Mouse (Mus musculus): ENCODE measurements around the gene Utp18. TPM values are rescaled to one million over a fixed set of nuclear protein-coding genes. Genes with fewer than 3 reads are reported as not detected.
"Not testable (repeated sequence)": the region's sequence is repeated elsewhere in the genome, so short reads cannot be mapped to it uniquely, and the experiment has no call there.

Gene Utp18
- 37.4 and 40.6 TPM in 2 replicates for polyA plus RNA-seq (2014; fragmentation: Nextera tagmentation; extraction: Ambion mirVana)

DNA sequence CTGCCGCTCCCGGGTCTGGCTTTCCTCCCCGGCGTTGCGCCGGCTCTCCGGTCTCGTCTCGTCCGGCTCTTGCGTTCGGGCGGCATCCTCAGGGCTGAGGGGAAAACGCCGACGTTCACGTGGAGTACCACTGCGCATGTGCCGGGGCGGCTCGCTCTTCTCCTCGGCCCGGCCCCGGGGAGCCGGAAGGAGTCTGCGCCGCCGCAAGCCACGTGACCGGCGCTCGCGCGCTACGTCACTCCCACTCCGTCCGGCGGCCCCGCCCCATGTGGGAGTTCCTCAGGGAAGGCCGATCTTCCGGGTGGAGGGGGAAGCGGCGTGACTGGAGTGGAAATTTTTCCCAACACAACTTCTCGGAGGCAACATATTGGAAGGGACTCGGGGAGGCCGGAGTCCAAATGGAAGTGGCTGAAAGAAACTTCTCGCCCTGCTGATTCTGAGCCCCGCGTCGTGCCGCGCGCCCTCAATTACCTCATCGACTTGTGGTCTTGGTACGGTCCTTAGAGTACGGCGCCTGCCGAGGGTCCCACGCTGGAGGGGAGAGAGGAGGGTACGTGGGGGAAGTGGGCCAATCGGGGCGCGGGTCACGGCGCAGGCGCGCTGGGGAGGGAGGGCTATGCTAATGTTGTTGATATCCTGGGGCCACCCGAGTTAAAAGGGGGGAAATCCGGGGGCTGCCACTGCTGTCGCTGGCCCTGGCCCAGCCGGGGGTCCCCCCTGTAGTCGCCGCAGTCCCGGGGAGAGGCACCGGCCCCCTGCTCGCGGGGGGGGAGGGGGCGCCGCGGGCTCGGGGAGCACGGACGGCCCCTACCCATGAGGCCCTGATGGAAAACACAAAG is at the start of gene Utp18, which contains the start of gene Mbtd1:
Utp18 (minus strand) TSS at position 195 of the 839 bp plus-strand sequence.
Mbtd1 (plus strand) TSS at position 281 of the 839 bp plus-strand sequence.
- H3K4me3 ChIP-seq (ENCODE audit: low read length), result peak within 1 kb of the TSS; percentile 99
- ATAC-seq (ENCODE audit: low FRiP score, low TSS enrichment), result peak; percentile 97
- H3K4me2 ChIP-seq (replicated peaks; ENCODE audit: low read depth, low read length), result peak within 1 kb of the TSS; percentile 60
- peaks cover 17% of the 10 kb centered on the region for H3K4me1 ChIP-seq (ENCODE audit: control insufficient read depth, insufficient read depth, low read length)
- H3K27me3 ChIP-seq (ENCODE audit: control insufficient read depth, insufficient read depth, low read length), result no peaks in the 10 kb centered on the region
- WGBS, result under 1% methylated on average over 63 of the region's 83 CpGs
- peak within 1 kb of the TSS; percentile 87 for H3K27ac ChIP-seq (ENCODE audit: low read depth, low read length)
- no peaks in the 10 kb centered on the region for H3K9me3 ChIP-seq (ENCODE audit: control insufficient read depth, low read length)
- H3K36me3 ChIP-seq (ENCODE audit: control insufficient read depth, insufficient read depth, low read length), result peaks cover 10% of the 10 kb centered on the region; the same call in 1 of the 2 replicates
- peak within 1 kb of the TSS; percentile 94 for H3K9ac ChIP-seq (ENCODE audit: low read depth, low read length)

- Histone ChIP-seq H3K27ac (ENCODE audit: low read depth, low read length) (no peak overlapping the region), H3K9ac (ENCODE audit: low read depth, low read length) (no peak overlapping the region), H3K4me2 (replicated peaks; ENCODE audit: low read depth, low read length) (no peak overlapping the region), H3K4me3 (ENCODE audit: low read length) (no peak overlapping the region), H3K36me3 (ENCODE audit: control insufficient read depth, insufficient read depth, low read length) (peaks cover 68% of the 10 kb centered on the region), H3K27me3 (ENCODE audit: control insufficient read depth, insufficient read depth, low read length) (no peaks in the 10 kb centered on the region), H3K4me1 (ENCODE audit: control insufficient read depth, insufficient read depth, low read length) (no peaks in the 10 kb centered on the region), H3K9me3 (ENCODE audit: control insufficient read depth, low read length) (no peaks in the 10 kb centered on the region)
- ATAC-seq (ENCODE audit: low FRiP score, low TSS enrichment), result no peak
Observed at GRCm38 (mm10) chr11:93929106-93929505, 43.5 kb upstream of the Utp18 start.

- not testable (repeated sequence) for H3K9ac ChIP-seq (ENCODE audit: low read depth, low read length); H3K27ac ChIP-seq (ENCODE audit: low read depth, low read length); H3K27me3 ChIP-seq (ENCODE audit: control insufficient read depth, insufficient read depth, low read length); H3K4me2 ChIP-seq (replicated peaks; ENCODE audit: low read depth, low read length); H3K4me1 ChIP-seq (ENCODE audit: control insufficient read depth, insufficient read depth, low read length); ATAC-seq (ENCODE audit: low FRiP score, low TSS enrichment); H3K9me3 ChIP-seq (ENCODE audit: control insufficient read depth, low read length); H3K4me3 ChIP-seq (ENCODE audit: low read length)
- WGBS, result 94% methylated on average over 2 of the region's 2 CpGs
- H3K36me3 ChIP-seq (ENCODE audit: control insufficient read depth, insufficient read depth, low read length), result peaks cover 80% of the 10 kb centered on the region
Observed at GRCm38 (mm10) chr11:93915019-93915418, 29.5 kb upstream of the Utp18 start.

- Histone ChIP-seq H3K4me3 (ENCODE audit: low read length) (no peak overlapping the region), H3K9me3 (ENCODE audit: control insufficient read depth, low read length) (no peaks in the 10 kb centered on the region), H3K4me2 (replicated peaks; ENCODE audit: low read depth, low read length) (no peak overlapping the region), H3K4me1 (ENCODE audit: control insufficient read depth, insufficient read depth, low read length) (no peaks in the 10 kb centered on the region), H3K9ac (ENCODE audit: low read depth, low read length) (no peak overlapping the region), H3K27ac (ENCODE audit: low read depth, low read length) (no peak overlapping the region), H3K27me3 (ENCODE audit: control insufficient read depth, insufficient read depth, low read length) (no peaks in the 10 kb centered on the region), H3K36me3 (ENCODE audit: control insufficient read depth, insufficient read depth, low read length) (peaks cover 79% of the 10 kb centered on the region)
- ATAC-seq (ENCODE audit: low FRiP score, low TSS enrichment), result no peak
- WGBS, result 88% methylated on average over 3 of the region's 3 CpGs
Observed at GRCm38 (mm10) chr11:93911603-93912002, 26.0 kb upstream of the Utp18 start.

DNA sequence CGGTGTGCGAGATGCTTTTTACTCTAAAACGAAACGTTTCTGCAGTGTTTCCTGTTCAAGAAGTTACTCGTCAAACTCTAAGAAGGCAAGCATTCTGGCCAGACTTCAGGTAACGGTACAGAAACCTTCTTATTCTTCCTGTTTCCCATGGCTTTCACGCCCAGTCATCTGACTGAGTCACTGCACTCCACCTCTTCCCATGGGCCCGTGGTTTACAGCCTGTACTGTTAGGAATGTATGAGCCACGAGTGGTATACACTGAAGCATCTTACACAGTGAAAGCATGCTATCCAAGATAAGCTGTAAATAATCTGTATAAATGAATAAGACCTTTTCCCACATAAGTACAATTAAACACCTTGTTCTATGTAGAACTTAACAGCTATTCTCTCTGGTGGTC is 23.3 kb upstream of the Utp18 start:
- H3K4me3 ChIP-seq (ENCODE audit: low read length), result no peak overlapping the region
- no peaks in the 10 kb centered on the region for H3K4me1 ChIP-seq (ENCODE audit: control insufficient read depth, insufficient read depth, low read length)
- no peak overlapping the region for H3K4me2 ChIP-seq (replicated peaks; ENCODE audit: low read depth, low read length)
- H3K27me3 ChIP-seq (ENCODE audit: control insufficient read depth, insufficient read depth, low read length), result no peaks in the 10 kb centered on the region
- no peak for ATAC-seq (ENCODE audit: low FRiP score, low TSS enrichment)
- H3K27ac ChIP-seq (ENCODE audit: low read depth, low read length), result no peak overlapping the region
- no peak overlapping the region for H3K9ac ChIP-seq (ENCODE audit: low read depth, low read length)
- 90% methylated on average over 9 of the region's 9 CpGs for WGBS
- H3K9me3 ChIP-seq (ENCODE audit: control insufficient read depth, low read length), result no peaks in the 10 kb centered on the region
- peaks cover 79% of the 10 kb centered on the region for H3K36me3 ChIP-seq (ENCODE audit: control insufficient read depth, insufficient read depth, low read length)

- Histone ChIP-seq H3K4me3 (ENCODE audit: low read length) (no peak overlapping the region), H3K4me1 (ENCODE audit: control insufficient read depth, insufficient read depth, low read length) (no peaks in the 10 kb centered on the region), H3K36me3 (ENCODE audit: control insufficient read depth, insufficient read depth, low read length) (peaks cover 73% of the 10 kb centered on the region), H3K4me2 (replicated peaks; ENCODE audit: low read depth, low read length) (no peak overlapping the region), H3K9ac (ENCODE audit: low read depth, low read length) (no peak overlapping the region), H3K9me3 (ENCODE audit: control insufficient read depth, low read length) (no peaks in the 10 kb centered on the region), H3K27me3 (ENCODE audit: control insufficient read depth, insufficient read depth, low read length) (no peaks in the 10 kb centered on the region), H3K27ac (ENCODE audit: low read depth, low read length) (no peak overlapping the region)
- no peak for ATAC-seq (ENCODE audit: low FRiP score, low TSS enrichment)
- 89% methylated on average over 3 of the region's 3 CpGs for WGBS
Observed at GRCm38 (mm10) chr11:93907839-93908238, 22.3 kb upstream of the Utp18 start.

DNA sequence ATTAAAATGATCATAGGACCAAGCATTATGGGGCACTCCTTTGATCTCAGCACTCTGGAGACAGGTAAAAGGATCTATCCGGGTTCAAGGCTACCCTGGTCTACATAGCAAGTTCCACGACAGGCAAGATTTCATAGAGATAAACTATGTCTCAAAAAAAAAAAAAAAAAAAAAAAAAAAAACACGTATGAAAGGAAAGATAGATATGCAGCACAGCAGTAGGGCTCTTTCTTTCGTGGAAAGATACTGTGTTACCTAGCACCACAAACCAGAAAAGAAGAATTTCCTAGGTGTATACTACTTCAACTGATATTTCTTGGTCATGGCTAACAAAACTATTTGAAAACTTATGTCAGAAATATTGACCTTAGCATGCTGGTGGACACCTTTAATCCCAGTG is 21.3 kb upstream of the Utp18 start:
- Histone ChIP-seq H3K27me3 (ENCODE audit: control insufficient read depth, insufficient read depth, low read length) (no peaks in the 10 kb centered on the region), H3K4me1 (ENCODE audit: control insufficient read depth, insufficient read depth, low read length) (no peaks in the 10 kb centered on the region), H3K4me2 (replicated peaks; ENCODE audit: low read depth, low read length) (no peak overlapping the region), H3K9me3 (ENCODE audit: control insufficient read depth, low read length) (no peaks in the 10 kb centered on the region), H3K36me3 (ENCODE audit: control insufficient read depth, insufficient read depth, low read length) (peaks cover 65% of the 10 kb centered on the region), H3K4me3 (ENCODE audit: low read length) (no peak overlapping the region), H3K27ac (ENCODE audit: low read depth, low read length) (no peak overlapping the region), H3K9ac (ENCODE audit: low read depth, low read length) (no peak overlapping the region)
- 92% methylated on average over 4 of the region's 4 CpGs for WGBS
- no peak for ATAC-seq (ENCODE audit: low FRiP score, low TSS enrichment)

DNA sequence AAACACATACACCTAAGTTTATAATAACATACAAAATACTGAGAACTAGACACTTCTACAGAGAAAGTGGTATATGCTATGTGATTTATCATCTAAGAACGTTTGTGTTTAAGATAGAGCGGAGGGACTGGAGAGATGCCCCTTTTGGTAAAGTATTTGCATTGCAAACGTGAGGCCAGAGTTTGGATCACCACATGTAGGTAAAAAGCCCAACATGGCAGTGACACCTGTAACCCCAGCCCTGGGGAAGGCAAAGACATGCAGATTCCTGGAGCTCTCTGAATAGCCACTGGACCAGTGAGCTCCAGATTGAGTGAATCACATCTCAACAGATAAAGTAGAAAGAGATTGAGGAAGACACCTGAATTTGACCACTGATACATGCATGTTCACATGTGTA is 12.2 kb upstream of the Utp18 start:
- ATAC-seq (ENCODE audit: low FRiP score, low TSS enrichment), result no peak
- 81% methylated on average over 3 of the region's 3 CpGs for WGBS
- H3K27me3 ChIP-seq (ENCODE audit: control insufficient read depth, insufficient read depth, low read length), result no peaks in the 10 kb centered on the region
- H3K36me3 ChIP-seq (ENCODE audit: control insufficient read depth, insufficient read depth, low read length), result peaks cover 15% of the 10 kb centered on the region
- no peak overlapping the region for H3K27ac ChIP-seq (ENCODE audit: low read depth, low read length)
- H3K4me3 ChIP-seq (ENCODE audit: low read length), result no peak overlapping the region
- H3K9ac ChIP-seq (ENCODE audit: low read depth, low read length), result no peak overlapping the region
- H3K4me2 ChIP-seq (replicated peaks; ENCODE audit: low read depth, low read length), result no peak overlapping the region
- no peaks in the 10 kb centered on the region for H3K4me1 ChIP-seq (ENCODE audit: control insufficient read depth, insufficient read depth, low read length)
- no peaks in the 10 kb centered on the region for H3K9me3 ChIP-seq (ENCODE audit: control insufficient read depth, low read length)

DNA sequence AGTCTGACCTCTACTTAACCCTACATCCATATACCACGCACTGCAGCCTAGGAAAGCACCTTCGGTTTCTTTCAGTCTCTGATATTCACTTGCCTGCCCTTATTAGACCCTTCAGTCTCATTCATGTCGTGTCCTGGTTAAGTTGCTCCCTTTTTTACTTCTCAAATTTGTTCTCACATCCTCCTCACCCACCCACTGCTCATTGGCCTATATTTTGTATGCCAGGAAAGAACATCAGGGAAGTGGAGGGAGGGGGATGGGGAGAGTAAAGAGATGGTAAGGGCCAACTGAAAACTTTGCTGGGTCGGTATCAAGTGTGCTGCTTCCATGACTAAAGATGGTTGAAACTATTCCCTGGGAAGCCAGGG is 1.5 kb upstream of the Utp18 start:
- Histone ChIP-seq H3K4me3 (ENCODE audit: low read length) (peak overlapping the region; percentile 99), H3K4me2 (replicated peaks; ENCODE audit: low read depth, low read length) (peak overlapping the region; percentile 60), H3K4me1 (ENCODE audit: control insufficient read depth, insufficient read depth, low read length) (peaks cover 17% of the 10 kb centered on the region), H3K9ac (ENCODE audit: low read depth, low read length) (peak overlapping the region; percentile 94), H3K27me3 (ENCODE audit: control insufficient read depth, insufficient read depth, low read length) (no peaks in the 10 kb centered on the region), H3K27ac (ENCODE audit: low read depth, low read length) (no peak overlapping the region; the same call in 1 of the 2 replicates), H3K9me3 (ENCODE audit: control insufficient read depth, low read length) (no peaks in the 10 kb centered on the region), H3K36me3 (ENCODE audit: control insufficient read depth, insufficient read depth, low read length) (peaks cover 8% of the 10 kb centered on the region)
- WGBS, result 4% methylated on average over 4 of the region's 4 CpGs
- ATAC-seq (ENCODE audit: low FRiP score, low TSS enrichment), result no peak
